Mouse (Mus musculus) CH12.LX (cell line): ENCODE measurements at regions not wholly inside any gene's neighbourhood (a gene's known extent, or its start where the extent isn't known, plus 50 kb on each side); places are given as distances from the start of the nearest gene placed in this dataset.
A peak's percentile ranks its signal among the peaks of the same experiment; 100 is the strongest.

Experiments
- DNase-seq: peaks from one replicate; pipeline ENCODE4 v3.0.0-alpha.2; 2013; ENCODE audit errors: extremely low read depth
- H3K27ac ChIP-seq: 2 replicates; pipeline ENCODE4 v1.5.1; 2012; ENCODE audit warnings: low read depth, mild to moderate bottlenecking, control low read depth, moderate library complexity; ENCODE audit not compliant: insufficient read depth
- H3K27me3 ChIP-seq: replicated peaks from 2 replicates; pipeline ENCODE3; 2012; ENCODE audit warnings: inconsistent platforms
- H3K36me3 ChIP-seq, 2 experiments: replicated peaks in 1 of 2; 2 replicates each; pipeline versions ENCODE3 to v1.6.1; 2012; ENCODE audit warnings: inconsistent platforms in 1 of 2, low read length in 1 of 2, mild to moderate bottlenecking in 1 of 2, mixed read lengths in 1 of 2, moderate library complexity in 1 of 2; ENCODE audit not compliant: control insufficient read depth in 1 of 2, insufficient read depth in 1 of 2
- H3K4me1 ChIP-seq, 2 experiments: 2 replicates each; pipeline ENCODE4 v1.6.1; 2012; ENCODE audit warnings: inconsistent platforms in 1 of 2, moderate library complexity in 1 of 2; ENCODE audit not compliant: insufficient read depth in 2 of 2, control insufficient read depth in 1 of 2
- H3K4me2 ChIP-seq: 2 replicates; pipeline ENCODE4 v1.6.1; 2012; ENCODE audit warnings: low read depth, mild to moderate bottlenecking, control low read depth; ENCODE audit not compliant: poor library complexity, insufficient read depth, severe bottlenecking
- H3K4me3 ChIP-seq, 3 experiments: fragments of 150-350 bp in 1 of 3; sonication (generic) in 1 of 3; replicated peaks in 1 of 3; 2 replicates each; pipeline versions ENCODE3 to v1.5.1; 2011 to 2012; ENCODE audit warnings: low read depth in 2 of 3, low read length in 2 of 3, mild to moderate bottlenecking in 2 of 3, moderate library complexity in 2 of 3, control low read depth in 1 of 3, improper control_type of control experiment in 1 of 3, inconsistent platforms in 1 of 3, mixed read lengths in 1 of 3; ENCODE audit not compliant: poor library complexity in 1 of 3
- H3K79me2 ChIP-seq: replicated peaks from 2 replicates; pipeline ENCODE4 v1.6.1; 2012; ENCODE audit warnings: mild to moderate bottlenecking, moderate library complexity; ENCODE audit not compliant: control insufficient read depth, poor library complexity, insufficient read depth, severe bottlenecking; ENCODE audit errors: extremely low read depth
- H3K9ac ChIP-seq: 2 replicates; pipeline ENCODE4 v1.6.1; 2012; ENCODE audit warnings: low read depth, mild to moderate bottlenecking, control low read depth, moderate library complexity; ENCODE audit not compliant: insufficient read depth
- H3K9me3 ChIP-seq: replicated peaks from 2 replicates; pipeline ENCODE3; 2012; ENCODE audit warnings: low read length, inconsistent platforms, mixed read lengths
- BHLHE40 ChIP-seq: IDR thresholded peaks from 2 replicates; pipeline ENCODE4 v1.6.1; 2011; ENCODE audit warnings: mild to moderate bottlenecking, low read depth, low read length, improper control_type of control experiment
- CHD1 ChIP-seq: IDR thresholded peaks from 2 replicates; pipeline ENCODE4 v1.6.1; 2012; ENCODE audit warnings: low read depth, low read length, improper control_type of control experiment, inconsistent platforms
- CTCF ChIP-seq, 2 experiments: IDR thresholded peaks in 1 of 2; conservative IDR thresholded peaks in 1 of 2; 2 replicates each; pipeline ENCODE4 v1.5.1; 2011 to 2012; ENCODE audit warnings: low read depth in 2 of 2, low read length in 2 of 2, improper control_type of control experiment in 1 of 2, inconsistent platforms in 1 of 2, mild to moderate bottlenecking in 1 of 2, moderate library complexity in 1 of 2
- EP300 ChIP-seq: IDR thresholded peaks from 2 replicates; pipeline ENCODE4 v1.6.1; 2011; ENCODE audit warnings: low read length, improper control_type of control experiment
- ETS1 ChIP-seq: conservative IDR thresholded peaks from 2 replicates; pipeline ENCODE4 v1.6.1; 2012; ENCODE audit warnings: low read depth, mild to moderate bottlenecking, inconsistent platforms, low read length, improper control_type of control experiment, moderate library complexity
- GABPA ChIP-seq: IDR thresholded peaks from 2 replicates; pipeline ENCODE4 v1.6.1; 2012; ENCODE audit warnings: low read depth, low read length, improper control_type of control experiment, inconsistent platforms; ENCODE audit not compliant: insufficient replicate concordance
- IRF4 ChIP-seq: IDR thresholded peaks from 2 replicates; pipeline ENCODE4 v1.6.1; 2014; ENCODE audit warnings: low read depth, mild to moderate bottlenecking, inconsistent platforms, low read length, improper control_type of control experiment
- KAT2A ChIP-seq: IDR thresholded peaks from 2 replicates; pipeline ENCODE4 v1.6.1; 2012; ENCODE audit warnings: low read length, improper control_type of control experiment, inconsistent platforms; ENCODE audit not compliant: insufficient replicate concordance
- MAX ChIP-seq: IDR thresholded peaks from 2 replicates; pipeline ENCODE4 v1.6.1; 2011; ENCODE audit warnings: low read length, improper control_type of control experiment
- MXI1 ChIP-seq: IDR thresholded peaks from 2 replicates; pipeline ENCODE4 v1.6.1; 2011; ENCODE audit warnings: mild to moderate bottlenecking, low read depth, low read length, improper control_type of control experiment
- MYC ChIP-seq: IDR thresholded peaks from 2 replicates; pipeline ENCODE4 v1.6.1; 2011; ENCODE audit warnings: low read depth, mild to moderate bottlenecking, improper control_type of control experiment, low read length
- NELFE ChIP-seq: IDR thresholded peaks from 2 replicates; pipeline ENCODE4 v1.6.1; 2011; ENCODE audit warnings: low read depth, low read length, improper control_type of control experiment
- NRF1 ChIP-seq: IDR thresholded peaks from 2 replicates; pipeline ENCODE4 v1.6.1; 2014; ENCODE audit warnings: low read depth, mild to moderate bottlenecking, inconsistent platforms, low read length, improper control_type of control experiment, moderate library complexity
- POLR2AphosphoS2 ChIP-seq: IDR thresholded peaks from 2 replicates; pipeline ENCODE4 v1.6.1; 2011; ENCODE audit warnings: low read depth, low read length, improper control_type of control experiment
- RAD21 ChIP-seq: IDR thresholded peaks from 2 replicates; pipeline ENCODE4 v1.6.1; 2011; ENCODE audit warnings: low read depth, mild to moderate bottlenecking, low read length, improper control_type of control experiment, moderate library complexity
- SIN3A ChIP-seq: IDR thresholded peaks from 2 replicates; pipeline ENCODE4 v1.6.1; 2012; ENCODE audit warnings: low read length, improper control_type of control experiment, inconsistent platforms
- SMC3 ChIP-seq: IDR thresholded peaks from 2 replicates; pipeline ENCODE4 v1.6.1; 2011; ENCODE audit warnings: low read depth, low read length, improper control_type of control experiment
- TCF12 ChIP-seq: IDR thresholded peaks from 2 replicates; pipeline ENCODE4 v1.6.1; 2014; ENCODE audit warnings: low read depth, mild to moderate bottlenecking, inconsistent platforms, low read length, improper control_type of control experiment
- UBTF ChIP-seq: IDR thresholded peaks from 2 replicates; pipeline ENCODE4 v1.6.1; 2012; ENCODE audit warnings: low read depth, mild to moderate bottlenecking, inconsistent platforms, low read length, improper control_type of control experiment, moderate library complexity
- USF2 ChIP-seq: conservative IDR thresholded peaks from 2 replicates; pipeline ENCODE4 v1.6.1; 2011; ENCODE audit warnings: low read depth, low read length, improper control_type of control experiment
- ZC3H11A ChIP-seq: IDR thresholded peaks from 2 replicates; pipeline ENCODE4 v1.6.1; 2012; ENCODE audit warnings: low read depth, mild to moderate bottlenecking, inconsistent platforms, low read length, improper control_type of control experiment
- dilution Hi-C: fragments of 300-500 bp; cut with MboI; formaldehyde crosslinking; loops from 2 replicates; pipeline ENCODE4 v1.14.3; 2020; ENCODE audit warnings: low sequenced_read_pairs; ENCODE audit not compliant: extremely low pct_unique_long_range_greater_than_20kb, extremely low pct_ligation_motif_present
- in situ Hi-C: fragments of 300-500 bp; cut with MboI; formaldehyde crosslinking; loops from 3 replicates; pipeline ENCODE4 v1.14.3; 2019; ENCODE audit warnings: low sequenced_read_pairs, low pct_ligation_motif_present, low pct_unique_long_range_greater_than_20kb, mixed read lengths

GRCm38 (mm10) chr5:10674199-10674598 lies 273.4 kb upstream of the Gm8871 start:
- H3K4me3 ChIP-seq: no peak overlapping the region

DNA sequence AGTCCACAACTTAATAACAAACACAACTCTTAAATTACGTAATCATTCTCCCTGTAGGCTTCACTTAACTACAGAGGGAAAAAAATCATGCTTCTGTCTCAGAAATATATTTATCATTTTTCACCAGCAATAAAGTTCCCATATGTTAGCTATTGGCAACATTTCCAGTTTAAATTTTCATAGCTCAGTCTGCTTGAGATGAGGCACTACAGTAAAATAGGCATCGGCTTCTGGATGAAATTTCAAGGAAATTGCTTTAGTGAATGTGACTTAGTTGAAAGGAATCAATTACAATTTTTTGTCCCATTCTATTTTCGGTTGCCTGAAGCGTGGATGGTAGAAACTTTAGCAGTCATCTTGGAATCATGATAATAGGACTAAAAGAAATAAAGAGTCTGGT lies 262.1 kb upstream of the Gm8871 start:
- Histone ChIP-seq H3K4me1 (no peaks in the 10 kb centered on the region), H3K36me3 (no peaks in the 10 kb centered on the region), H3K9me3 (peaks cover 2% of the 10 kb centered on the region), H3K9ac (no peak overlapping the region), H3K27ac (no peak overlapping the region), H3K79me2 (no peaks in the 10 kb centered on the region), H3K4me2 (no peak overlapping the region), H3K4me3 (no peak overlapping the region), H3K27me3 (no peaks in the 10 kb centered on the region)
- dilution Hi-C loops (no loop called here), in situ Hi-C loops (no loop called here)
- DNase-seq: no peak
- TF ChIP-seq USF2 (no peak), CTCF (conservative IDR thresholded peaks at IDR 0.05 in 1 of 2, IDR thresholded peaks at IDR 0.05 in 1 of 2; ENCODE audit: low read depth in 2 of 2, low read length in 2 of 2) (no peak), KAT2A (no peak), IRF4 (no peak), MAX (no peak), UBTF (no peak), TCF12 (no peak), NELFE (no peak), EP300 (no peak), MYC (no peak), MXI1 (no peak), RAD21 (no peak), SIN3A (no peak), GABPA (no peak), SMC3 (no peak), POLR2AphosphoS2 (no peak), NRF1 (no peak), CHD1 (no peak)
- TF ChIP-seq, all 38 proteins: peak for 0

More at GRCm38 (mm10) chr5:10674199-10674598, 273.4 kb upstream of the Gm8871 start:
- Histone ChIP-seq H3K27me3 (no peaks in the 10 kb centered on the region), H3K27ac (no peak overlapping the region), H3K4me2 (no peak overlapping the region), H3K4me1 (no peaks in the 10 kb centered on the region), H3K9me3 (peaks cover 3% of the 10 kb centered on the region), H3K9ac (no peak overlapping the region), H3K36me3 (no peaks in the 10 kb centered on the region), H3K79me2 (no peaks in the 10 kb centered on the region)
- dilution Hi-C loops (no loop called here), in situ Hi-C loops (loop anchor here (25.0 kb wide), 1 partner anchor 1363 kb away; no protein-coding TSS in a partner anchor)
- TF ChIP-seq MYC (no peak), SIN3A (no peak), CTCF (conservative IDR thresholded peaks at IDR 0.05 in 1 of 2, IDR thresholded peaks at IDR 0.05 in 1 of 2; ENCODE audit: low read depth in 2 of 2, low read length in 2 of 2) (peak in 1 of 2 experiments; percentile 77; a peak in 2 of 4 replicates), SMC3 (peak; percentile 84), IRF4 (no peak), ZC3H11A (peak; percentile 87), ETS1 (no peak), TCF12 (no peak), EP300 (no peak), BHLHE40 (no peak)
- peak; percentile 21 for DNase-seq
